Mouse (Mus musculus) heart, postnatal 25 days (tissue): ENCODE data around the gene Mrgpra2b. TPM values are rescaled to one million over a fixed set of nuclear protein-coding genes. Genes with fewer than 3 reads are reported as not detected.
"Not testable (repeated sequence)": the region's sequence is repeated elsewhere in the genome, so short reads cannot be mapped to it uniquely, and the experiment has no call there.

ENCODE experiments used
- DNase-seq: peaks from one replicate; pipeline ENCODE4 v3.0.0; 2022; ENCODE audit warnings: low spot score
- intact Hi-C: fragments of 180-260 bp; cut with DNase I; formaldehyde crosslinking; loops from one replicate; pipeline ENCODE4 v1.15.1; 2025
- total RNA-seq, 2 experiments: library from RNA; stranded (reverse); gene quantifications; 2 replicates each; pipeline ENCODE4 v1.2.3; 2021

Mrgpra2b gene
- total RNA-seq: not detected

DNA sequence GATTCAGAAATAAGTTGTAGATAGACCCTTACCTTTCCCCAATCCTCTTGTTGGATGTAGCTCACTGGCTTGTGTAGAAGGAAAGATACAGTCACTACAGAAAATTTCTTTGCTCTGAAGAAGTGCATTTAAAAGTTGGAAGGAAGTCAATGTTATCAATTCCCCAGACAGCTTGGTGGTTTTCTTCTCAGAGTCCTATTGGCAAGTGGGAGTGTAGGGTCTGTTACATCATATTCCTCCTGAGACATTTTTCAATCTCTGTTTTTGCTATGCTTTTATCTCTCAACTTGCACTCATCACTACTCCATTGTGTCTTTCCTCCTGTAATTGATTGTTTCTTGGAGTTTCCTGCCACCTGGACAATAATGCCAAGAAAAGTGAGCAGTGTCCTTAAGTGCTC, at the start of gene Mrgpra2b:
Gene Mrgpra2b (minus strand): TSS at position 101 of the 400 bp plus-strand sequence.
- intact Hi-C loops: no loop called here
- DNase-seq: no peak

GRCm38 (mm10) chr7:47516379-47516778, 12.3 kb downstream of the Mrgpra2b start:
- DNase-seq: no peak
- intact Hi-C loops: no loop called here

- DNase-seq: no peak
- intact Hi-C loops: no loop called here
These were observed 13.6 kb downstream of the Mrgpra2b start for GRCm38 (mm10) chr7:47515050-47515449.

- intact Hi-C loops: no loop called here
- no peak for DNase-seq
These were observed 25.7 kb downstream of the Mrgpra2b start for GRCm38 (mm10) chr7:47502953-47503352.

DNA sequence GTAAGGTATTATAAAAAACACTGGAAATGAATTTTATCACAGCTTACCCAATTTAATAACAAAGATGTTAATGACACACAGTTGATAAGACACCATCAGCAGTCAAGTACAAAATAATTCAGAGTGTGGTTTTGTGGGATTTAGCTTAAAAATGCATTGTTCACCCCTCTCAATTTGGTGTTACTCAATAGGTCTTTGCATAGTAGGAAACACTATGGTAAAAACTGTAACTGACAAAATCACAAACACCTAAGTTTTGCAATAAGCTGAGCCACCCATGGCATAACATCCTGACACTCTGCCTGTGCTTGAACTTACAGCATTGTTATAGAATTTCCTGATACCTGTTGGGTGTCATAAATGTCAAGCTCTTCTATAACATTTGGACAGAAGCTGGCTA, 37.4 kb downstream of the Mrgpra2b start:
- intact Hi-C loops, DNase-seq: not testable (repeated sequence)

- intact Hi-C loops, DNase-seq: not testable (repeated sequence)
These were observed 39.2 kb downstream of the Mrgpra2b start for GRCm38 (mm10) chr7:47489438-47489837.

DNA sequence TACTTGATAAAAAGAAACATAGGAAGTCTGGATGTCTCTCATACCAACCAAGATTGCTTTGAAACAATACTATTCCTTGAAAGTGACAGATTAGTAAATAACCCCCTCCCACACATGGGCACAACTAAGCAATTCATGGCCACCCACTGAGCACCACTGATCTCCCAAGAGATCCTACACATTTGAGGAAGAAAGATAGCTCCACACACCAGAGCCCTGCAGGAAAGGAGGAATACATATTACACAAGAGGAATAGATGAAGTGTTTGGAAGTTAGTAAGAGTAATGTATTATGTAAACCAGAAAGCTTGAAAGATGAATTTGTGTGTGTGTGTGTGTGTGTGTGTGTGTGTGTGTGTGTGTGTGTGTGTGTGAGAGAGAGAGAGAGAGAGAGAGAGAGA, 45.5 kb downstream of the Mrgpra2b start:
- DNase-seq, intact Hi-C loops: not testable (repeated sequence)

- intact Hi-C loops, DNase-seq: not testable (repeated sequence)
These were observed 54.8 kb downstream of the Mrgpra2b start for GRCm38 (mm10) chr7:47473904-47474303.

DNA sequence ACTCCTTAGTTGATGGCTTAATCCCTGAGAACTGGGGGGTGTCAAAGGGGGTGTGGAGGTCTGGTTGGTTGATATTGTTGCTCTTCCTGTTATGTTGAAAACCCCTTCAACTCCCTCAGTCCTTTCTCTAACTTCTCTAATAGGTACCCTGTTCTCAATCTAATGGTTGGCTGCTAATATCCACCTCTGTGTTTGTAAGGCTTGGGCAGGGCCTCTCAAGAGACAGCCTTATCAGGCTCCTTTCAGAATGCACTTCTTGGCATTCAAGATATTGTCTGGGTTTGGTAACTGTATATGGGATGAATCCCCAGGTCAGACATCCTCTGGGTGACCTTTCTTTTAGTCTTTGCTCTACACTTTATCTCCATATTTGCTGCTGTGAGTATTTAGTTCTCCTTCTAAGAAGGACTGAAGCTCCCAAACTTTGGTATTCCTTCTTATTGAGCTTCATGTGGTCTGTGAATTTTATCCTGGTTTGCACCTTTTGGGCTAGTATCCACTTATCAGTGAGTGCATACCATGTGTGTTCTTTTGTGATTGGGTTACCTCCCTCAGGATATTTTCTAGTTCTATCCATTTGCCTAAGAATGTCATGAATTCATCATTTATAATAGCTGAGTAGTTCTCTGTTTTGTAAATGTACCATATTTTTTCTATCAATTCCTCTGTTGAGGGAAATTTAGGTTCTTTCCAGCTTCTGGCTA, 63.2 kb downstream of the Mrgpra2b start:
- DNase-seq, intact Hi-C loops: not testable (repeated sequence)

DNA sequence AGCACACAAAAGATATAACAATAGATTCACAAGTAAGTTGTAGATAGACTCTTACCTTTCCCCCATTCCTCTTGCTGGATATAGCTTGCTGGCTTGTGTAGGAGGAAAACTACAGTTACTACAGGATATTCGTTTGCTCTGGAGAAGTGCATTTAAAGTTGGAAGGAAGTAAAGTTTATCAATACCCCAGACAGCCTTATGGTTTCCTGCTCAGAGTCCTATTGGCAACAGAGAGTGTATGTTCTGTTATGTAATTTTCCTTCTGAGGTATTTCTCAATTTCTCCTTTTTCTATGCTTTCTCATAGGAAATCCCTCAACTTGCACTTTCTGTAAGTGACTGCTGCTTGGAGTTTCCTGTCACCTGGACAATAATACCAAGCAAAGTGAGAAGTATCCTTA, 76.6 kb downstream of the Mrgpra2b start, which contains the start of gene Mrgpra2a:
Gene Mrgpra2a (minus strand): TSS at position 125 of the 400 bp plus-strand sequence.
- intact Hi-C loops, DNase-seq: not testable (repeated sequence)

DNA sequence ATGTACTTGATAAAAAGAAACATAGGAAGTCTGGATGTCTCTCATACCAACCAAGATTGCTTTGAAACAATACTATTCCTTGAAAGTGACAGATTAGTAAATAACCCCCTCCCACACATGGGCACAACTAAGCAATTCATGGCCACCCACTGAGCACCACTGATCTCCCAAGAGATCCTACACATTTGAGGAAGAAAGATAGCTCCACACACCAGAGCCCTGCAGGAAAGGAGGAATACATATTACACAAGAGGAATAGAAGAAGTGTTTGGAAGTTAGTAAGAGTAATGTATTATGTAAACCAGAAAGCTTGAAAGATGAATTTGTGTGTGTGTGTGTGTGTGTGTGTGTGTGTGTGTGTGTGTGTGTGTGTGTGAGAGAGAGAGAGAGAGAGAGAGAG, 82.9 kb downstream of the Mrgpra2b start:
- intact Hi-C loops, DNase-seq: not testable (repeated sequence)

- intact Hi-C loops, DNase-seq: not testable (repeated sequence)
These were observed 92.2 kb downstream of the Mrgpra2b start for GRCm38 (mm10) chr7:47436463-47436862.

- DNase-seq, intact Hi-C loops: not testable (repeated sequence)
These were observed 100.7 kb downstream of the Mrgpra2b start for GRCm38 (mm10) chr7:47427815-47428508.

Other genes with a start within 250 kb of the Mrgpra2b start
- gene Mrgpra1, start 174.6 kb downstream of the Mrgpra2b start, total RNA-seq: not detected
- gene Mrgpra2a, start 76.7 kb downstream of the Mrgpra2b start, total RNA-seq: not detected
- not detected for gene Mrgpra3, start 72.5 kb upstream of the Mrgpra2b start, total RNA-seq